Mouse (Mus musculus) liver, postnatal 0 days (tissue): ENCODE results near the gene Nsmce4a. TPM values are rescaled to one million over a fixed set of nuclear protein-coding genes. Genes with fewer than 3 reads are reported as not detected.

Experiments used
- ATAC-seq: fragments of 200-750 bp; cut with Nextera tagmentation; 2 replicates; pipeline ENCODE4 v1.8.0; 2017; ENCODE audit warnings: mild to moderate bottlenecking, moderate library complexity
- DNase-seq: peaks from one replicate; pipeline ENCODE4 v3.0.0-alpha.2; 2016
- H3K27ac ChIP-seq: fragments of 300-500 bp; sonication (generic); 2 replicates; pipeline ENCODE4 v1.5.1; 2014; ENCODE audit warnings: antibody characterized with exemption, moderate library complexity, mild to moderate bottlenecking, low read depth
- H3K27me3 ChIP-seq: fragments of 300-500 bp; sonication (generic); 2 replicates; pipeline ENCODE4 v1.6.1; 2014; ENCODE audit warnings: low read length, control low read depth, mixed read lengths; ENCODE audit not compliant: insufficient read depth
- H3K36me3 ChIP-seq: fragments of 300-500 bp; sonication (generic); replicated peaks from 2 replicates; pipeline ENCODE4 v1.6.1; 2014; ENCODE audit warnings: mild to moderate bottlenecking, control low read depth, low read length, moderate library complexity, mixed read lengths; ENCODE audit not compliant: insufficient read depth
- H3K4me1 ChIP-seq: fragments of 300-500 bp; sonication (generic); 2 replicates; pipeline ENCODE4 v1.6.1; 2014; ENCODE audit warnings: antibody characterized with exemption, mild to moderate bottlenecking, control low read depth; ENCODE audit not compliant: insufficient read depth
- H3K4me2 ChIP-seq: fragments of 300-500 bp; sonication (generic); 2 replicates; pipeline ENCODE4 v1.6.1; 2014; ENCODE audit warnings: low read depth, mild to moderate bottlenecking, low read length, moderate library complexity, mixed read lengths
- H3K4me3 ChIP-seq: fragments of 300-500 bp; sonication (generic); 2 replicates; pipeline ENCODE4 v1.5.1; 2014; ENCODE audit warnings: low read depth, low read length
- H3K9ac ChIP-seq: fragments of 300-500 bp; sonication (generic); replicated peaks from 2 replicates; pipeline ENCODE4 v1.6.1; 2014; ENCODE audit warnings: mild to moderate bottlenecking, moderate library complexity
- H3K9me3 ChIP-seq: fragments of 300-500 bp; sonication (generic); 2 replicates; pipeline ENCODE4 v1.6.1; 2016; ENCODE audit warnings: mild to moderate bottlenecking, control low read depth, low read length, mixed read lengths
- CTCF ChIP-seq: sonication (generic); IDR thresholded peaks from 2 replicates; pipeline ENCODE4 v1.5.1; 2016; ENCODE audit warnings: antibody characterized with exemption, low read depth
- EP300 ChIP-seq: IDR thresholded peaks from 2 replicates; pipeline ENCODE4 v1.6.1; 2016; ENCODE audit warnings: antibody characterized with exemption, low read depth, mild to moderate bottlenecking
- WGBS: fragments of 180-500 bp; shearing (Covaris S2); extraction: QIAGEN DNeasy Blood & Tissue Kit; methylation state at CpG from one replicate; pipeline ENCODE4 v1.1.7; 2014; ENCODE audit not compliant: insufficient replicate concordance; 5-methylcytosine and 5-hydroxymethylcytosine counted together
- polyA plus RNA-seq: library from polyadenylated mRNA; unstranded; fragments of >200 nt; fragmentation: Nextera tagmentation; extraction: Ambion mirVana; gene quantifications from 2 replicates; pipeline ENCODE4 v1.2.1, GENCODE M21; 2015

Gene Nsmce4a
- polyA plus RNA-seq, 1 experiment from 2014 or later, result 67.8 TPM

DNA sequence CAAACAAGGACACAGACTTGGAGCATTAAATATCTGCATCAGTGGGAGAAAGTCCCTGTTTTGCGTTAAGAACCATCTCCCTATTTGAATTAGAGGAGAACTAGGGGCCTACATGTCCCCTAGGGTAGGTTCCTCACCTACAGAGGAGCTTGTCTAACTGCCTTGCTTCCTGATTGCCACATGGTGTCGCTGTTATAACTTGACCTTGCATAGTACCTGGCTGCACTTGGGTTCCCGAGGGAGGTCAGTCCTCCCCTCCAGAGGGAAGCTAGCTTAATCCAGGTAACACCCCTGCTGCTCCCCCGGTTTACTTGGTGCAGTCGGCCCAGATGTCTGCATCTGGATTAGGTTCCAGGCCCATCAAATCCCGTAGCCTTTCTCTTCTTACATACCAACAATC lies 32.2 kb upstream of the Nsmce4a start:
- TF ChIP-seq EP300, result no peak
- TF ChIP-seq CTCF, result peak; percentile 77
- Histone ChIP-seq H3K27me3 (no peaks in the 10 kb centered on the region), H3K27ac (no peak overlapping the region), H3K4me2 (no peak overlapping the region), H3K4me3 (no peak overlapping the region), H3K9ac (no peak overlapping the region), H3K36me3 (0 out of 2 replicates have a peak, but pooled peaks cover 2% of the 10 kb centered on the region), H3K9me3 (no peaks in the 10 kb centered on the region), H3K4me1 (no peaks in the 10 kb centered on the region)
- WGBS, result 24% methylated on average over 6 of the region's 6 CpGs
- DNase-seq (no peak), ATAC-seq (no peak)

DNA sequence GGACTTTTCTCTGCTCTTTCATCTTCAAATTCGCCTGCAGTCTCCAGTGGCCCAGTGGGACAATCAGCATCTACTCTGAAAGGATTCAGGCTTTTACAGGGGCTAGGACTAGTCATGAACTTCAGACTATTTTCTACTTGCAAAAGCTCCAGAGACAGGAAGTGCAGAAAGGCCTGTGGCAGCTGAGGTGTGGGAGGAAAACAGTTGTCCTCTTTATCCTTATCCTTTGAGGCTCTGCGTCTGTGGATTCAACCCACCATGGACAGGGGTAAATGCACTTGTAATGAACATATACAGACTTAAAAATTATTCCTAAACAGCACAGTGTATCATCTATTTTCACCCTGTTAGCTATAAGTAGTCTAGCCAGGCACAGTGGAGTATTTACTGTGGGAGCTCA lies 31.5 kb upstream of the Nsmce4a start:
- TF ChIP-seq CTCF (no peak), EP300 (no peak)
- 71% methylated on average over 2 of the region's 2 CpGs for WGBS

DNA sequence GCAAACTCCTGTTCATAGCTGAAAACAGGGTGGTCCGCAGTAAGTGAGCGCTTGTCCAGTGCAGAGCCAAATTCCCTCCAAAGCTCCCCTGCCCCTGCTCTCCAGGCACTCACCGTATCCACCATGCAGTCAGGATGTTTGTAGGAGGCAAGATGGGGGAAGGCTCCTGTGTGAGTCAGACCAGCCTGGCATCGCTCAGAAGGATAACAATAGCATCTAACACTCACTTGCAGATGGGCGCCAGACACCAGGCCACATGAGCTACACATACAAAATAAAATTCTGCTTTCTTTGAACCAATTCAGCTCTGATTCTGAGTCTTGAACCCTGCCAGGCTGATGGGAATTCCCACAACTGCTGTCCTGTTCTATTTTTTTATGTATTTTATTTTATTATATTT lies 30.6 kb upstream of the Nsmce4a start:
- TF ChIP-seq EP300, result no peak
- TF ChIP-seq CTCF, result no peak
- H3K4me1 ChIP-seq, result no peaks in the 10 kb centered on the region
- WGBS, result 79% methylated on average over 5 of the region's 5 CpGs

More for the DNA sequence above, 31.5 kb upstream of the Nsmce4a start:
- H3K4me3 ChIP-seq, result no peak overlapping the region
- 0 out of 2 replicates have a peak, but pooled peaks cover 2% of the 10 kb centered on the region for H3K36me3 ChIP-seq
- DNase-seq, result no peak
- H3K9ac ChIP-seq, result no peak overlapping the region
- H3K27me3 ChIP-seq, result no peaks in the 10 kb centered on the region
- no peak overlapping the region for H3K27ac ChIP-seq
- H3K4me2 ChIP-seq, result no peak overlapping the region
- H3K9me3 ChIP-seq, result no peaks in the 10 kb centered on the region
- no peaks in the 10 kb centered on the region for H3K4me1 ChIP-seq
- ATAC-seq, result no peak

DNA sequence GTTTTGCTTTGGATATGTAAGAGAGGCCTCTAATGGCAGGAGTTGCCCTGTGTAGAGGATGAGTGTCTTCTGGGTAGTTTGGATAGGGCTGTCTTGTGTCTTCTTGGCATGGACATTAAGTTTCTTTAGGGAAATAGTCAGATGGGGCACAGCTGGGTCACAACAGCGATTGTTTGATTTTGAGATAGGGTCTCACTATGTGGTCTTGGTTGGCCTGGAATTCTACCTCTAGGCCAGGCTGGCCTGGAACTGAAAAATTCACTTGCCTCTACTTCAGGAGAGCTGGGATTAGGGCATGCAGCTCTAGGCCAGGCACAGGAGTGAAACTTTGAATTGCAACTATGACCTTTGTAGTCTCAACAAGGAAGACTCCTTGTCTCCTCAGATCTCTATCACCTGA lies 29.9 kb upstream of the Nsmce4a start:
- Histone ChIP-seq H3K4me3 (no peak overlapping the region), H3K9me3 (no peaks in the 10 kb centered on the region), H3K27me3 (no peaks in the 10 kb centered on the region), H3K36me3 (0 out of 2 replicates have a peak, but pooled peaks cover 2% of the 10 kb centered on the region), H3K9ac (no peak overlapping the region), H3K27ac (no peak overlapping the region), H3K4me2 (no peak overlapping the region), H3K4me1 (no peaks in the 10 kb centered on the region)
- WGBS, result 78% methylated on average over 1 of the region's 1 CpGs
- DNase-seq (no peak), ATAC-seq (no peak)
- no peak for TF ChIP-seq EP300
- TF ChIP-seq CTCF, result no peak

More for the DNA sequence above, 30.6 kb upstream of the Nsmce4a start:
- Histone ChIP-seq H3K36me3 (0 out of 2 replicates have a peak, but pooled peaks cover 2% of the 10 kb centered on the region), H3K27ac (no peak overlapping the region), H3K27me3 (no peaks in the 10 kb centered on the region), H3K9ac (no peak overlapping the region), H3K4me2 (no peak overlapping the region), H3K9me3 (no peaks in the 10 kb centered on the region), H3K4me3 (no peak overlapping the region)
- no peak for DNase-seq
- no peak for ATAC-seq

DNA sequence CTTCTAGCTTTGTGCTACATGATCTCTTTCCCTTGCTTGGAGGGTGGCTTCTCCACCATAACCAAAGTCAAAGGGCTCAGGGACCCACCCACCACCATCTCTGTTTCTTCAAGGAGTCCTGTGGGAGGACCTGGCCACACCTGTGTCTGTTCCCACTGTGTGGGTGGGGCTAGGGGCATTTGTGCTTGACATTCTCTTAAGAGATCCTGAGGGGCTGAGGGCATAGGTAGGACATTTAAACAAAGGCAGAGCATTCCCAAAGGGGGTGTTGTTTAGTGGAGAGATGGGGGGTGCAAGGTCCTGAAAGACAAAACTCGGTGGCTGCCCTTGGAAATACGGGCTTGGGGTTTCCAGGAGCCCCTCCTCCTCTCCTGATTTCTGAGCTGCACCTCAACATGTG lies 27.6 kb upstream of the Nsmce4a start:
- WGBS, result 75% methylated on average over 2 of the region's 2 CpGs
- H3K4me2 ChIP-seq, result no peak overlapping the region
- TF ChIP-seq CTCF, result no peak
- TF ChIP-seq EP300, result no peak
- no peak overlapping the region for H3K4me3 ChIP-seq
- H3K27me3 ChIP-seq, result no peaks in the 10 kb centered on the region
- no peak overlapping the region for H3K9ac ChIP-seq
- ATAC-seq, result no peak
- no peak for DNase-seq
- H3K27ac ChIP-seq, result no peak overlapping the region
- no peaks in the 10 kb centered on the region; the same call in 1 of the 2 replicates for H3K4me1 ChIP-seq
- 0 out of 2 replicates have a peak, but pooled peaks cover 2% of the 10 kb centered on the region for H3K36me3 ChIP-seq
- no peaks in the 10 kb centered on the region for H3K9me3 ChIP-seq

DNA sequence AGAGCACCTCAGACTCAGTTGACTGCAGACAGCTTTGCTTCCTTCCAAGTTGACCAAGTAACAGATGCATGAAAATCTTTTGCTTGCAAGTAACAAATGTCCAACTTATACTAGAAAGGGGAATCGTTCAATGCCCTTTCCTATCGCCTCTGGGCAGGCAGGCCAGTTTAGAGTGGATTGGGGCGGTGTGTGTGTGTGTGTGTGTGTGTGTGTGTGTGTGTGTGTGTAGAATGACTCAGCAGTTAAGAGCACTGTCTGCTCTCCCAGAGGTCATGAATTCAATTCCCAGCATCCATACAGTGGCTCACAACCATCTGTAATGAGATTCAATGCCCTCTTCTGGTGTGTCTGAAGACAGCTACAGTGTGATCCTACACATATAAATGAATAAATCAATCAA lies 27.2 kb upstream of the Nsmce4a start:
- Histone ChIP-seq H3K4me3 (no peak overlapping the region), H3K4me1 (no peaks in the 10 kb centered on the region; the same call in 1 of the 2 replicates), H3K27me3 (no peaks in the 10 kb centered on the region), H3K27ac (no peak overlapping the region), H3K9ac (no peak overlapping the region), H3K36me3 (0 out of 2 replicates have a peak, but pooled peaks cover 2% of the 10 kb centered on the region), H3K4me2 (no peak overlapping the region), H3K9me3 (no peaks in the 10 kb centered on the region)
- DNase-seq (no peak), ATAC-seq (no peak)
- TF ChIP-seq CTCF (no peak), EP300 (no peak)
- WGBS, result 72% methylated on average over 3 of the region's 3 CpGs
